Comparison of ENCODE assay signal across 35 mouse cellular contexts in the genomic region with DNA sequence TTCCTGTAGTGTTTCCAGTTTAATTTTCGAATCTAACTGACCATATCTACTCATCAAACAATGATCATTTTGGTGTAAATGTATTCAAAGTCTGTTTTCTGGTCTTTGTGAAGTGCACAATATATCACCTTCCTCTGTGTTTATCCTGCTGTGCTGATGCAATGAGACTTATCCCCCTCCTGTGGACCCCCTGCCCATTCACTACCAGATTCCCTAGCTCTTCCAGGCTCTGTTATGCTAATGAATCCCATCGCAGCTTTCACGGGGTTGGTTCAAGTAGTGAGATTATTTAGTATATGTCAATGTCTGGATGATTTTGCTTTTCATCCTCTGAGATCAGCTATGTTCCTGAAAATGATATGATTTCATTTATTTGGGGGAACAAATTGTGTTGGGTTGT.
"Had no signal": no experiment of that assay in that cellular context is flagged by ENCODE, and none has a peak within 500 bp of the region (broad histone marks: within the 10 kb centered on the region; RNA-seq: fewer than 3 reads in every experiment).

No protein-coding gene starts in this region.

- H3K9me3 ChIP-seq: heart, embryonic 10.5 days; heart, embryonic 12.5 days; heart, embryonic 13.5 days; heart, embryonic 15.5 days; hindbrain, embryonic 10.5 days; hindbrain, embryonic 12.5 days; hindbrain, embryonic 13.5 days; hindbrain, embryonic 15.5 days; intestine, embryonic 15.5 days; kidney, embryonic 15.5 days had no signal

- H3K36me3 ChIP-seq: heart, embryonic 10.5 days; heart, embryonic 12.5 days; heart, embryonic 13.5 days; heart, embryonic 15.5 days; hindbrain, embryonic 10.5 days; hindbrain, embryonic 12.5 days; hindbrain, embryonic 13.5 days; hindbrain, embryonic 15.5 days; intestine, embryonic 15.5 days; kidney, embryonic 15.5 days had no signal

- H3K27me3 ChIP-seq: heart, embryonic 12.5 days; heart, embryonic 13.5 days; heart, embryonic 15.5 days; hindbrain, embryonic 12.5 days; hindbrain, embryonic 13.5 days; hindbrain, embryonic 15.5 days; intestine, embryonic 15.5 days; kidney, embryonic 15.5 days had no signal

- H3K4me1 ChIP-seq: hindbrain, embryonic 10.5 days; hindbrain, embryonic 12.5 days; hindbrain, embryonic 15.5 days; intestine, embryonic 15.5 days; kidney, embryonic 15.5 days had no signal

- ATAC-seq: hindbrain, embryonic 16.5 days; hindbrain, postnatal 0 days; inflammation-experienced regulatory T-cells, adult 6 months; intestine, embryonic 15.5 days; intestine, embryonic 16.5 days; intestine, postnatal 0 days had no signal

- DNase-seq: heart, adult 2 months; heart, postnatal 10 days; heart, postnatal 14 days; heart, postnatal 36 days; heart, postnatal 4 days; kidney, adult 11 months; kidney, adult 18-20 months; kidney, adult 2 months; kidney, adult 8-10 months; kidney, adult 9 months; kidney, postnatal 10 days; kidney, postnatal 14 days; kidney, postnatal 25 days; kidney, postnatal 36 days; kidney, postnatal 4 days; layer of hippocampus, adult 9-11 months had no signal

- H3K9ac ChIP-seq: heart, embryonic 12.5 days; heart, embryonic 13.5 days; heart, embryonic 15.5 days; hindbrain, embryonic 12.5 days; hindbrain, embryonic 13.5 days; hindbrain, embryonic 14.5 days; hindbrain, embryonic 15.5 days; intestine, embryonic 15.5 days; kidney, embryonic 15.5 days had no signal

- H3K4me3 ChIP-seq: heart, adult 2 months; heart, embryonic 10.5 days; heart, embryonic 12.5 days; heart, embryonic 13.5 days; heart, embryonic 15.5 days; hindbrain, embryonic 10.5 days; hindbrain, embryonic 12.5 days; hindbrain, embryonic 13.5 days; hindbrain, embryonic 15.5 days; intestine, embryonic 15.5 days; kidney, embryonic 15.5 days; layer of hippocampus, adult 2 months had no signal

- H3K27ac ChIP-seq: heart, adult 2 months; heart, embryonic 10.5 days; heart, embryonic 13.5 days; heart, embryonic 15.5 days; hindbrain, embryonic 10.5 days; hindbrain, embryonic 12.5 days; hindbrain, embryonic 13.5 days; hindbrain, embryonic 14.5 days; hindbrain, embryonic 15.5 days; hindbrain, postnatal 0 days; intestine, embryonic 15.5 days; kidney, embryonic 15.5 days; kidney, postnatal 0 days; layer of hippocampus, adult 2 months had no signal

- H3K4me2 ChIP-seq: heart, embryonic 11.5 days; heart, embryonic 12.5 days; heart, embryonic 13.5 days; heart, embryonic 15.5 days; hindbrain, embryonic 12.5 days; hindbrain, embryonic 13.5 days; hindbrain, embryonic 14.5 days; hindbrain, embryonic 15.5 days; intestine, embryonic 15.5 days; kidney, embryonic 15.5 days had no signal
